Mouse (Mus musculus) embryonic facial prominence, embryonic 12.5 days (tissue): ENCODE results near the gene 0610012G03Rik. TPM values are rescaled to one million over a fixed set of nuclear protein-coding genes. Genes with fewer than 3 reads are reported as not detected.

Experiments used
- ATAC-seq: fragments of 200-750 bp; cut with Nextera tagmentation; 2 replicates; pipeline ENCODE4 v1.8.0; 2017; ENCODE audit not compliant: insufficient number of reproducible peaks, insufficient read depth, low FRiP score, low TSS enrichment
- H3K27ac ChIP-seq: fragments of 300-500 bp; sonication (generic); 2 replicates; pipeline ENCODE4 v1.5.1; 2016; ENCODE audit warnings: mild to moderate bottlenecking
- H3K27me3 ChIP-seq: fragments of 300-500 bp; sonication (generic); 2 replicates; pipeline ENCODE4 v1.6.1; 2016; ENCODE audit warnings: mild to moderate bottlenecking, moderate library complexity
- H3K36me3 ChIP-seq: fragments of 300-500 bp; sonication (generic); 2 replicates; pipeline ENCODE4 v1.6.1; 2016; ENCODE audit warnings: mild to moderate bottlenecking
- H3K4me1 ChIP-seq: fragments of 300-500 bp; sonication (generic); 2 replicates; pipeline ENCODE4 v1.6.1; 2016
- H3K4me2 ChIP-seq: fragments of 300-500 bp; sonication (generic); replicated peaks from 2 replicates; pipeline ENCODE4 v1.6.1; 2016; ENCODE audit warnings: mild to moderate bottlenecking, moderate library complexity
- H3K4me3 ChIP-seq: fragments of 300-500 bp; sonication (generic); 2 replicates; pipeline ENCODE4 v1.5.1; 2016; ENCODE audit warnings: mild to moderate bottlenecking
- H3K9ac ChIP-seq: fragments of 300-500 bp; sonication (generic); 2 replicates; pipeline ENCODE4 v1.6.1; 2016; ENCODE audit warnings: mild to moderate bottlenecking, moderate library complexity
- H3K9me3 ChIP-seq: fragments of 300-500 bp; sonication (generic); 2 replicates; pipeline ENCODE4 v1.6.1; 2016; ENCODE audit warnings: mild to moderate bottlenecking, moderate library complexity
- whole genome bisulfite sequencing: fragments of 180-500 bp; shearing (Covaris S2); methylation state at CpG from one replicate; pipeline ENCODE4 v1.1.7; 2016; 5-methylcytosine and 5-hydroxymethylcytosine counted together
- polyA plus RNA-seq: library from polyadenylated mRNA; unstranded; fragments of >200 nt; fragmentation: Nextera tagmentation; extraction: Ambion mirVana; gene quantifications from 2 replicates; pipeline ENCODE4 v1.2.1, GENCODE M21; 2016

0610012G03Rik gene
- polyA plus RNA-seq, 1 experiment from 2014 or later, result 85.2 TPM

- Histone ChIP-seq H3K36me3 (no peaks in the 10 kb centered on the region), H3K4me1 (peaks cover 13% of the 10 kb centered on the region), H3K9me3 (no peaks in the 10 kb centered on the region), H3K9ac (no peak overlapping the region), H3K4me3 (no peak overlapping the region), H3K27ac (no peak overlapping the region), H3K27me3 (peaks cover 46% of the 10 kb centered on the region), H3K4me2 (peak overlapping the region; percentile 75; the same call in 1 of the 2 replicates)
- 48% methylated on average over 5 of the region's 5 CpGs for WGBS
- ATAC-seq, result no peak
These were observed 16.0 kb downstream of the 0610012G03Rik start for GRCm38 (mm10) chr16:31932255-31932654.

- Histone ChIP-seq H3K27me3 (peaks cover 42% of the 10 kb centered on the region), H3K36me3 (no peaks in the 10 kb centered on the region), H3K4me3 (no peak overlapping the region), H3K4me2 (0 out of 2 replicates have a peak overlapping the region, but pooled peaks have one; percentile 12), H3K9ac (no peak overlapping the region), H3K27ac (no peak overlapping the region), H3K9me3 (no peaks in the 10 kb centered on the region), H3K4me1 (peaks cover 13% of the 10 kb centered on the region)
- 61% methylated on average over 17 of the region's 17 CpGs for WGBS
- ATAC-seq, result no peak
These were observed 17.0 kb downstream of the 0610012G03Rik start for GRCm38 (mm10) chr16:31931330-31931729.

- Histone ChIP-seq H3K9me3 (no peaks in the 10 kb centered on the region), H3K4me1 (peaks cover 3% of the 10 kb centered on the region; the same call in 1 of the 2 replicates), H3K27me3 (0 out of 2 replicates have a peak, but pooled peaks cover 6% of the 10 kb centered on the region), H3K4me3 (no peak overlapping the region), H3K36me3 (no peaks in the 10 kb centered on the region), H3K27ac (no peak overlapping the region), H3K9ac (no peak overlapping the region), H3K4me2 (no peak overlapping the region)
- 84% methylated on average over 5 of the region's 5 CpGs for WGBS
- no peak for ATAC-seq
These were observed 20.9 kb downstream of the 0610012G03Rik start for GRCm38 (mm10) chr16:31927412-31927811.

- H3K27ac ChIP-seq, result no peak overlapping the region
- ATAC-seq, result no peak
- peaks cover 3% of the 10 kb centered on the region; the same call in 1 of the 2 replicates for H3K4me1 ChIP-seq
- 76% methylated on average over 13 of the region's 13 CpGs for WGBS
- no peak overlapping the region for H3K4me2 ChIP-seq
- H3K9me3 ChIP-seq, result no peaks in the 10 kb centered on the region
- H3K27me3 ChIP-seq, result 0 out of 2 replicates have a peak, but pooled peaks cover 6% of the 10 kb centered on the region
- H3K4me3 ChIP-seq, result no peak overlapping the region
- no peaks in the 10 kb centered on the region for H3K36me3 ChIP-seq
- no peak overlapping the region for H3K9ac ChIP-seq
These were observed 21.6 kb downstream of the 0610012G03Rik start for GRCm38 (mm10) chr16:31926547-31927182.

GRCm38 (mm10) chr16:31926091-31926490, 22.2 kb downstream of the 0610012G03Rik start:
- Histone ChIP-seq H3K27ac (no peak overlapping the region), H3K4me2 (no peak overlapping the region), H3K4me1 (peaks cover 3% of the 10 kb centered on the region; the same call in 1 of the 2 replicates), H3K9me3 (no peaks in the 10 kb centered on the region), H3K9ac (no peak overlapping the region), H3K4me3 (no peak overlapping the region), H3K27me3 (0 out of 2 replicates have a peak, but pooled peaks cover 6% of the 10 kb centered on the region), H3K36me3 (no peaks in the 10 kb centered on the region)
- ATAC-seq, result no peak
- 85% methylated on average over 6 of the region's 6 CpGs for WGBS

- 81% methylated on average over 6 of the region's 6 CpGs for WGBS
These were observed 23.9 kb downstream of the 0610012G03Rik start for GRCm38 (mm10) chr16:31924368-31924767.

GRCm38 (mm10) chr16:31918248-31918724, 30.0 kb downstream of the 0610012G03Rik start:
- Histone ChIP-seq H3K9me3 (no peaks in the 10 kb centered on the region), H3K36me3 (no peaks in the 10 kb centered on the region), H3K27ac (no peak overlapping the region), H3K4me1 (no peaks in the 10 kb centered on the region), H3K9ac (no peak overlapping the region), H3K4me3 (no peak overlapping the region), H3K27me3 (no peaks in the 10 kb centered on the region), H3K4me2 (peak overlapping the region; percentile 35)
- no peak for ATAC-seq
- WGBS, result 5% methylated on average over 14 of the region's 14 CpGs

More at GRCm38 (mm10) chr16:31924368-31924767, 23.9 kb downstream of the 0610012G03Rik start:
- no peak overlapping the region for H3K4me2 ChIP-seq
- no peak overlapping the region for H3K4me3 ChIP-seq
- no peaks in the 10 kb centered on the region for H3K27me3 ChIP-seq
- no peak overlapping the region for H3K27ac ChIP-seq
- ATAC-seq, result no peak
- H3K9me3 ChIP-seq, result no peaks in the 10 kb centered on the region
- H3K4me1 ChIP-seq, result peaks cover 3% of the 10 kb centered on the region; the same call in 1 of the 2 replicates
- no peak overlapping the region for H3K9ac ChIP-seq
- H3K36me3 ChIP-seq, result no peaks in the 10 kb centered on the region

- Histone ChIP-seq H3K27ac (no peak overlapping the region), H3K4me1 (no peaks in the 10 kb centered on the region), H3K4me2 (no peak overlapping the region; the same call in 1 of the 2 replicates), H3K36me3 (no peaks in the 10 kb centered on the region), H3K9ac (no peak overlapping the region), H3K9me3 (no peaks in the 10 kb centered on the region), H3K27me3 (no peaks in the 10 kb centered on the region), H3K4me3 (no peak overlapping the region)
- WGBS, result 75% methylated on average over 11 of the region's 11 CpGs
- ATAC-seq, result no peak
These were observed 30.5 kb downstream of the 0610012G03Rik start for GRCm38 (mm10) chr16:31917776-31918175.

GRCm38 (mm10) chr16:31910281-31910847, 37.9 kb downstream of the 0610012G03Rik start:
- ATAC-seq, result no peak
- WGBS, result 66% methylated on average over 10 of the region's 10 CpGs
- H3K9ac ChIP-seq, result no peak overlapping the region
- H3K27ac ChIP-seq, result no peak overlapping the region
- no peaks in the 10 kb centered on the region for H3K36me3 ChIP-seq
- no peak overlapping the region for H3K4me2 ChIP-seq
- H3K9me3 ChIP-seq, result no peaks in the 10 kb centered on the region
- H3K4me1 ChIP-seq, result peaks cover 15% of the 10 kb centered on the region; the same call in 1 of the 2 replicates
- no peak overlapping the region for H3K4me3 ChIP-seq
- 0 out of 2 replicates have a peak, but pooled peaks cover 3% of the 10 kb centered on the region for H3K27me3 ChIP-seq

- H3K4me1 ChIP-seq, result peaks cover 15% of the 10 kb centered on the region; the same call in 1 of the 2 replicates
- 68% methylated on average over 11 of the region's 11 CpGs for WGBS
- ATAC-seq, result no peak
- H3K9me3 ChIP-seq, result no peaks in the 10 kb centered on the region
- H3K4me3 ChIP-seq, result no peak overlapping the region
- H3K27ac ChIP-seq, result no peak overlapping the region
- no peak overlapping the region for H3K4me2 ChIP-seq
- 0 out of 2 replicates have a peak, but pooled peaks cover 3% of the 10 kb centered on the region for H3K27me3 ChIP-seq
- H3K9ac ChIP-seq, result no peak overlapping the region
- H3K36me3 ChIP-seq, result no peaks in the 10 kb centered on the region
These were observed 39.3 kb downstream of the 0610012G03Rik start for GRCm38 (mm10) chr16:31908959-31909358.

GRCm38 (mm10) chr16:31906896-31907295, 41.4 kb downstream of the 0610012G03Rik start:
- Histone ChIP-seq H3K9ac (no peak overlapping the region), H3K27ac (no peak overlapping the region)
- ATAC-seq, result no peak

More at GRCm38 (mm10) chr16:31906896-31907295, 41.4 kb downstream of the 0610012G03Rik start:
- H3K4me3 ChIP-seq, result 0 out of 2 replicates have a peak overlapping the region, but pooled peaks have one; percentile 19
- H3K4me2 ChIP-seq, result peak overlapping the region; percentile 46
- H3K4me1 ChIP-seq, result peaks cover 15% of the 10 kb centered on the region; the same call in 1 of the 2 replicates
- H3K36me3 ChIP-seq, result no peaks in the 10 kb centered on the region
- WGBS, result 6% methylated on average over 9 of the region's 9 CpGs
- 0 out of 2 replicates have a peak, but pooled peaks cover 3% of the 10 kb centered on the region for H3K27me3 ChIP-seq
- H3K9me3 ChIP-seq, result no peaks in the 10 kb centered on the region
